Mouse (Mus musculus) thymus, postnatal 36 days (tissue): ENCODE measurements around the gene Sfxn1.
A peak's percentile ranks its signal among the peaks of the same experiment; 100 is the strongest.

Experiments used
- DNase-seq, 2 experiments: peaks; one replicate each; pipeline ENCODE4 v3.0.0; 2022; ENCODE audit warnings: mixed read lengths in 2 of 2

Gene Sfxn1

GRCm38 (mm10) chr13:54071606-54072331, at the start of gene Sfxn1:
Sfxn1 (plus strand) TSS chr13:54071869.
- DNase-seq: peak; percentile 80 to 87

GRCm38 (mm10) chr13:54023311-54023710, 48.4 kb upstream of the Sfxn1 start:
- no peak for DNase-seq

GRCm38 (mm10) chr13:54027079-54027478, 44.6 kb upstream of the Sfxn1 start:
- DNase-seq: no peak

GRCm38 (mm10) chr13:54033653-54034052, 38.0 kb upstream of the Sfxn1 start:
- no peak for DNase-seq

GRCm38 (mm10) chr13:54035541-54035940, 36.1 kb upstream of the Sfxn1 start:
- no peak for DNase-seq

GRCm38 (mm10) chr13:54037936-54038335, 33.7 kb upstream of the Sfxn1 start:
- DNase-seq: no peak

- no peak for DNase-seq
Observed at GRCm38 (mm10) chr13:54040256-54040655, 31.4 kb upstream of the Sfxn1 start.

GRCm38 (mm10) chr13:54048679-54049352, 22.9 kb upstream of the Sfxn1 start:
- DNase-seq: no peak

GRCm38 (mm10) chr13:54051641-54052040, 20.0 kb upstream of the Sfxn1 start:
- no peak for DNase-seq

GRCm38 (mm10) chr13:54054962-54055361, 16.7 kb upstream of the Sfxn1 start:
- peak in 1 of 2 experiments; percentile 20 for DNase-seq

- peak; percentile 71 to 75 for DNase-seq
Observed at GRCm38 (mm10) chr13:54055448-54055861, 16.2 kb upstream of the Sfxn1 start, which contains the start of gene Drd1. Drd1 (minus strand) TSS chr13:54055705.

- DNase-seq: no peak
Observed at GRCm38 (mm10) chr13:54062068-54062467, 9.6 kb upstream of the Sfxn1 start.

GRCm38 (mm10) chr13:54063292-54063691, 8.4 kb upstream of the Sfxn1 start:
- no peak for DNase-seq

- DNase-seq: no peak
Observed at GRCm38 (mm10) chr13:54066081-54066746, 5.5 kb upstream of the Sfxn1 start.

- no peak for DNase-seq
Observed at GRCm38 (mm10) chr13:54067617-54068166, 4.0 kb upstream of the Sfxn1 start.

GRCm38 (mm10) chr13:54071011-54071410, 658 bp upstream of the Sfxn1 start:
- DNase-seq: no peak

- no peak for DNase-seq
Observed at GRCm38 (mm10) chr13:54072526-54073057, 923 bp downstream of the Sfxn1 start.

- no peak for DNase-seq
Observed at GRCm38 (mm10) chr13:54073066-54073465, 1.4 kb downstream of the Sfxn1 start.

- DNase-seq: no peak
Observed at GRCm38 (mm10) chr13:54073491-54073890, 1.8 kb downstream of the Sfxn1 start.

GRCm38 (mm10) chr13:54075416-54075815, 3.7 kb downstream of the Sfxn1 start:
- no peak for DNase-seq

- DNase-seq: no peak
Observed at GRCm38 (mm10) chr13:54076051-54076450, 4.4 kb downstream of the Sfxn1 start.

GRCm38 (mm10) chr13:54076762-54077460, 5.2 kb downstream of the Sfxn1 start:
- no peak for DNase-seq
